Mouse (Mus musculus) cerebellum, adult 8-10 months (tissue): ENCODE measurements around the gene Trim63.
"Not testable (repeated sequence)": the region's sequence is repeated elsewhere in the genome, so short reads cannot be mapped to it uniquely, and the experiment has no call there.

Source experiments
- DNase-seq: peaks from one replicate; pipeline ENCODE4 v3.0.0; 2022

Gene Trim63

DNA sequence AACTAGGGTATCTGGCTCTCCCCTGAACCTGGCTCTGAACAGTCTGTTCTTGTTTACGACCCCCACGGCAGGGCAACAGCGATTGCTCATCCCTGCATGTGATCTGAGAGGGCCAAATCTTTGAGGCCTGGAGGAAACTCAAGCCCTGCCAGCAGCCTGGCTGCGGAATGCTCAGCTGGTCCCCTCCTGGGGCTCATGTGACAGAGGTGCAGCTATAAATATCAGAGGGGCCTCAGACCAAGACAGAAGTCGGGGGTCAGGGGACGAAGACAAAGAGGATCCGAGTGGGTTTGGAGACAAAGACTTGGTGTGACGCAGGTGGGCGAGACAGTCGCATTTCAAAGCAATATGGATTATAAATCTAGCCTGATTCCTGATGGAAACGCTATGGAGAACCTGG is at the start of gene Trim63:
Gene Trim63 (plus strand): TSS at position 245 of the 400 bp plus-strand sequence.
- no peak for DNase-seq

GRCm38 (mm10) chr4:134265860-134266585 is 48.9 kb upstream of the Trim63 start:
- DNase-seq = no peak

DNA sequence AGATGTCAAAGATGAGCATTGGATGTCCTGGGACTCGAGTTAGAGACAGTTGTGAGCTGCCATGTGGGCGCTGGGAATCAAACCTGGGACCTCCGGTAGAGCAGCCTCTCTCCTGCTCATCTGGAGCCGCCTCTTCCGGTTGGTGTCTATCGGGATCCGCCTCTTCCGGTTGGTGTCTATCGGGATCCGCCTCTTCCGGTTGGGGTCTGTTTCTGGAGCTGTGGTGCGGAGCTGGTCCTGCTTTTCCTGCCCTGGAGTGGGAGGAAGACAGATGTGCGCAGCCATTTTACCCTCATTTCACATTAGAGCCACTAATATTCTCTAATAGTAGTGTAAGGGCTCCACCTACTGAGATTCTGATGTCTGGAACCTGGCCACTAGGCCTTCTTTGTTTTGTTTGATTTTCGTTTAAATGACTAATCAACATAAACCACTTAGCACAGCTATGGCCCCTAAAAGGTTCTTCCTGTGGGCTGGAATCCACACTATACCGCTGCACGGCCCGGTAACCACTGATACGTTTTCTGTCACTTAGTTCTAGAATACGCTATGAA is 46.7 kb upstream of the Trim63 start:
- DNase-seq = no peak

DNA sequence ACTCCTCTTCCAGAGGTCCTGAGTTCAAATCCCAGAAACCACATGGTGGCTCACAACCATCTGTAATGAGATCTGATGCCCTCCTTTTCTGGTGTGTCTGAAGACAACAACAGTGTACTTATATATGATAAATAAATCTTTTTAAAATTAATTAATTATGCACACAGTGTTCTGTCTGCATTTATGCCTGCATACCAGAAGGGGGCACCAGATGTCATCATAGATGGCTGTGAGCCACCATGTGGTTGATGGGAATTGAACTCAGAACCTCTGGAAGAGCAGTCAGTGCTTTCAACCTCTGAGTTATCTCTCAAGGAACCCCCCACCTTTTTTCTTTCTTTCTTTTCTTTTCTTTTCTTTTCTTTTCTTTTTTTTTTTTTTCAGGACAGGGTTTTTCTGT is 45.3 kb upstream of the Trim63 start:
- DNase-seq = not testable (repeated sequence)

GRCm38 (mm10) chr4:134271979-134272378 is 42.9 kb upstream of the Trim63 start:
- DNase-seq = no peak

DNA sequence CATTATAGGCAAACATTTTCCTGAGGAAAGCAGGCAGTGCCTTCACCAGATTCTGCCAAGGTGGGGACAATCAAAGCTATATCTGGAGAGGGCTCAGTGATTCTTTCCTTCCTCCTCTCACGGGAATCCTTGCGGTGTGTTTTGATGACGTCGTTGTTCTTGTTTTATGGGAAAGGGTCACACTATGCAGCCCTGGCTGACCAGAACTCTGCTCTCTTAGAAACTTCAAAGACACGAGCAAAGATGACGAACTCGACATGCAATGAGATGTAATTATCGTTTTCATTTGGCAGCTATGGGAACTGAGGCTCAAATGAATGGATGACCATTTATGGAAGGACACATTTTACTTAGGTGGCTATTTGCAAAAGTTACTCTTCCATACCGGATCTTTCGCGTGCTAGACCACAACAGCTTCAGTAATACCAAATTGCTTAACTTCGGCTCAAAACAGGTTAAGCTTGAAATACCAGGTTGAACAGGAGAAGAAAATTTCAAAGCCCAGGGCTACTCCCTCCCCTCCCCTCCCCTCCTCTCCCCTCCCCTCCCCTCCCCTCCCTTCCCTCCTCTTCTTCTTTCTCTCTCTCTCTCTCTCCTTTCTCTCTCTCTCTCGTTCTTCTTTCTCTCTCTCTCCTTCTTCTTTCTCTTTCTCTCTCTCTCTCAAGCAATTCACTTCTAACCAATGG is 42.0 kb upstream of the Trim63 start:
- no peak for DNase-seq

DNA sequence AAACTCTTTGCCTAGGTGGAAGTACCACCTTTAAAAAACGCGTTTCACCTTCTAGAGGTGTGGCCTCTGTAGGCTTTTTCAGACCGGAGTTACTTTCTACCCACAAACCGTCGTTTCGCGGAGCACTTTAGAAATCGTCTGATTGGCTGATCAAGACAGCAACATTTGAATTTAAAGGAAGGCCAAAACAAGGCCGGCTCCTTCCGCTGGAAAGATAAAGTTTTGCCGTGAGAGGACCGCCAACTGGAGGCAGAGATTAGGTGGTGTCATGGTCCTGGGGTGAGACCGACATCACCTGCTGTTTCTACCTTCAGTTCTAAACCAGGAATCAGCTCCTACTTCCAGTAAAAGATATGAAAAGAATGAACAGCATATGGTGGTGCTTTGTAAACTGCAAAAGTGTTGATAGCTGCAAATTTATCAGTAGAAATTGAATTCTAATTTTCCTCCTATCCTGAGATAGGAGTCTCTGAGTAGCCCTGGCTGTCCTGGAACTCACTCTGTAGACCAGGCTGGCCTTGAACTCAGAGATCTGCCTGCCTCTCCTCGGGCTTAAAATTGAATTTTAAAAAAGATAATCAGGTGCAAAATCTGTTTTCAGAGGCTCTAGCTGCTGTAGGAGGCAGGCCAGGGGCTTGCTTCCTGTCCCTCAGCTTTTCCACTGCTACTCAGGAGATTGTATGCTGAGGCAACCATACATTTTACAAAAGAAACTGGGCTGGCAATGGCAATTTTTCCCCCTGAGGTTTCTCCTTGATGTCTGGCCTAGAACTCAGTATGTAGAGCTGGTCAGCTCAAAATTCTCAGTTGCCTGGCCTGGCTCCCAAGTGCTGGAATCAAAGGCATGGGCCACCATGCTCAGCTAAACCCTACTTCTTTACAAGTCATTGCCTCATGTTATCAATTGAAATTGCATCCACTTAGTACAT is 41.2 kb upstream of the Trim63 start:
- DNase-seq = no peak

GRCm38 (mm10) chr4:134284942-134285341 is 30.0 kb upstream of the Trim63 start:
- no peak for DNase-seq

- DNase-seq = no peak
Measured at GRCm38 (mm10) chr4:134286226-134287167, 28.4 kb upstream of the Trim63 start.

- peak; percentile 97 for DNase-seq
Measured at GRCm38 (mm10) chr4:134287168-134287564, 27.8 kb upstream of the Trim63 start.

- peak; percentile 74 for DNase-seq
Measured at GRCm38 (mm10) chr4:134287575-134288025, 27.3 kb upstream of the Trim63 start, which contains the start of gene Pdik1l. Gene Pdik1l, minus strand, starts transcription at chr4:134287895.

- DNase-seq = no peak
Measured at GRCm38 (mm10) chr4:134288397-134289256, 26.3 kb upstream of the Trim63 start.

GRCm38 (mm10) chr4:134292067-134292466 is 22.9 kb upstream of the Trim63 start:
- peak; percentile 72 for DNase-seq

- no peak for DNase-seq
Measured at GRCm38 (mm10) chr4:134293061-134293691, 21.7 kb upstream of the Trim63 start.

- no peak for DNase-seq
Measured at GRCm38 (mm10) chr4:134293692-134294163, 21.2 kb upstream of the Trim63 start.

DNA sequence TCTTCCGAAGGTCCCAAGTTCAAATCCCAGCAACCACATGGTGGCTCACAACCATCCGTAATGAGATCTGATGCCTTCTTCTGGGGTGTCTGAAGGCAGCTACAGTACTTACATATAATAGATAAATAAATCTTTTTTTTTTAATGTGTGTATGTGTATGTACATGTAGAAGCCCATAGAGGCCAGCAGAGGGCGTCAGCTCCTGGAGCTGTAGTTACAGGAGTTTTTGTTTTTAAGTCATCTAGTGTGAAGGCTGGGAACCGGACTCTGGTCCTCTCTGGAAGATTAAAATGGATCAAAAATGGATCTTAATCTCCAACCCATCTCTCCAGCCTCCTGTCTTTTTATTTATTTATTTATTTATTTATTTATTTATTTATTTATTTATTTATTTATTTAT is 18.8 kb upstream of the Trim63 start:
- DNase-seq = not testable (repeated sequence)

DNA sequence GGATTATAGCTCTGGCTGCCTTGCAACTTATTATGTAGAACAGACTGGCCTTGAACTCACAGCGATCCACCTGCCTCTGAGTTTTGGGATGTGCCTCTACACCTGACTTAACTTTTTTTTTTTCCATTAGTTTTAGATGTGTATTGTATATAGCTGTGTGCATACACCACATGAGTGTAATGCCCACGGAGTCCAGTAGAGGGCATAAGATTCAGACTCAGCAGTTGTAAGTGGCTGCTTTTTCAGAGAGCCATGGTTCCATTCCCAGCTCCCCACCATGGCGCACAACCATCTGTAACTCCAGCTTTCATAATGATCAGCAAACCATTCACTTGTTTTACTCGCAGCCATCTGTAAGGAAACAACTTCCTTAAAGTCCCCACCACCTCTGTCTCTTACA is 18.4 kb upstream of the Trim63 start:
- DNase-seq = no peak

- DNase-seq = no peak
Measured at GRCm38 (mm10) chr4:134297369-134297768, 17.6 kb upstream of the Trim63 start.

GRCm38 (mm10) chr4:134298626-134299497 is 16.1 kb upstream of the Trim63 start:
- no peak for DNase-seq
